Mouse (Mus musculus) brain, adult 2 months (tissue): ENCODE data around the gene Dpp7.

Experiments used
- DNase-seq: peaks from one replicate; pipeline ENCODE4 v3.0.0; 2011; ENCODE audit warnings: low read depth, low spot score

The Dpp7 gene

DNA sequence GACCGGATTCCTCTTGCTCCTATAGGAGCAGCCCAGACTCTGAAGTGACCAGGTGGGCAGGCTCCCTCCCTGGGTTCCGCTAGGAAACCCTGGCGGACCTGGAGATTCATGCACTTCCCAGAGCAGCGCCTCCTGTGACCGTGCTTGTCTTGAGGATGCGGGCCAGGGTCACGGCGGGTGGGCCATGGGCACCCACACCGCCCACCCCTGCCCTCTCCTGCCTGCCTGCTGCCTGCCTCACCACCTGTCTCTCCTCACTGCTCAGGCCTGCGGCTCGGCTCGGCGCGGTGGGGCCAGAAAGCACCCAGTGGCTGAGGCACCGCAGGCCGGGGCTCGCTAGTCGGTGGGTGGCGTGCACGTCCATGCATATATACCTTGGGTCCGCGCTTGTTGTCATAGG lies 45.2 kb downstream of the Dpp7 start:
- DNase-seq: no peak

DNA sequence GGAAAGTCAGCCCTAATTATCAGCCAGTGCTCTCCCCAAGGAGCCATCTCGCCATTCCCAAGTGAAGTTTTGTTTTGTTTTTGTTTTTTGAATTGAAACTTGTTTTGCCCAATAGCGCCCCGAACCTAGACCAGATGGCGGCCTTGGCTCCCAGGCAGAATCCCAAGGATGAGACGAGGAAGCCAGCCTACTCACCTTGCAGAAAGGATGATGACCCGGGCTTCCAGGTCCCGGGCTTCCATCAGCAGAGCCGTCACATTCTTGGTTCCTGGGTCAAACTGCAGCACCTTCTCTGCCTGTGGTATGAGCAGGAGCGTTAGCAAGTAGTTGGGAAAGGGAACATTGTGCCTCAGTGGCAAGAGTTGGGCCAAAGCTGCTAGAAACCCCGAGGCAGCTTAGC lies 46.0 kb downstream of the Dpp7 start:
- DNase-seq: no peak

DNA sequence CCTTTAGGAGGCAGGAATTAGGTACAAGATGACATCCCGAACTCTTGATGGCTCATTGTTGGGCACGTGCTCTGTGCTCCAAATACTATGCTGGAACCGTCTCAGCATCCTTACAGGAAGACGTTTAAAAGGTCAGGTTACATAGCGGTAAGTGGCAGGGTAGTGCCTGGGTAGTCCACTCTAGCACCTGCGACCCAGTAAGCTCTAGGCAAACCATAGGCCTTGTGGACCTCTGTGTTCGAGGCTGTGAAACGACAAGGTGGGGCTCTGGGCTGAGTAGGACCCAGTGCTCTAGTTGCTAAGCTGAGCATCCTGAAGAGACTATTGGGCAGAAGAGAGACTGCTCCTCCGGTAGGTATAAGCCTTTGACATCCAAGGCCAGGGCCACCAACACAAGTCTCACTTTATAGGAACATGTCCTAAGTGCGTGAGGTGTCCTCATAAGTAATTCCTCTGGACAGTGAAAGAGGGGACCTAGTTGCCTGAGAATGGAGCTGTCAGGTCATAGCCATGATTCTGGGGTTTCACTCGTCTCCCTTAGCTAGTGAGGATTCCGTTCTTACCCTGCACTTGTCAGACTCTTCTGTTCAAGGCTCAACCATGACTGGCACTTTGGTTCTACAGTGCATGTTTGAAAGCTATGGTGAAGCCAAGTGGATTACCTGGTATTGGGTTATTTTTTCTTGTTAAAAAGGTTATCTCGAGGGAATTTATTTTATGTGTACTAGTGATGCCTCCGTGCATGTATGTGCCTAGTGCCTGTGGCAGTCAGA lies 50.4 kb downstream of the Dpp7 start:
- no peak for DNase-seq

DNA sequence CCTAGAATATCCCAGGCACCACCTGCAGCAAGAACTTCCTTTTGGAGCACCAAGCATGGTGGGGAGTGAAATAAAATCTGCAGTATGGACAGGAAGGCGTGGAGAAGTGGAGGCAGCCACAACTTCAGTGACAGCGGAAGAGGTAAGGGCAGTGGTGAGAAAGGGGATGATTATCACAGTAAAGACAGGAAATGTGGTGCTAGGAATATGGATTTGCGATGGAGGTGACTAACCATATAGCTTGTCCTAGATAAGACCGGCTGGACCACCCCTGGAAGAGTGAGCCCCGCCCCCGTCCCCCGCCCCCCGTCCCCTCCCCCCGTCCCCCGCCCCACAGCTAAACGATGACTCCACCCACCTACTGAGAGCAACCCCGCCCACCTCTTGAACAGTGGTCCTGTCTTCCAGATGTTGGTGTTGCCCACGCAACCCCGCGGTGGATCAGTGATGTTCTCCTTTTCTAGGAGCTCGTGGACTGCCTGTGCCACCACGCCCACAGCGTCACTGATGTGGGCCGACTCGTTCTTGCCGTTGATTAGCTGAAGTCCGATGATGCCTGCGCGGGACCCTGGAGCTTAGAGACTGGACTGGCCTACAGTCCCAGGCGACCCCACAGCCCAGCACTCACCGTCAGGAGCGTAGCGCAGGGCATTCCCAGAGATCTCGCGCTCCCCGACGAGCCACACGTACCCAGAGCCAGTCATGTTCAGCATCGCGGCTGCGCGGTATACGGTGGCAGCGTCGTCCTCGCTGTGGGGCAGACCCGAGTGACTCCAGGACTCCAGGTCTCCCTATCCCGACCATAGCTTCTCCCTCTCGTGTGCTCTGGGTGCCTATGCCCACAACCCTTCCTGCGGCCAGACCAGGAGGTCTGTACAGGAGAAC lies 51.3 kb downstream of the Dpp7 start:
- peak; percentile 72 for DNase-seq

DNA sequence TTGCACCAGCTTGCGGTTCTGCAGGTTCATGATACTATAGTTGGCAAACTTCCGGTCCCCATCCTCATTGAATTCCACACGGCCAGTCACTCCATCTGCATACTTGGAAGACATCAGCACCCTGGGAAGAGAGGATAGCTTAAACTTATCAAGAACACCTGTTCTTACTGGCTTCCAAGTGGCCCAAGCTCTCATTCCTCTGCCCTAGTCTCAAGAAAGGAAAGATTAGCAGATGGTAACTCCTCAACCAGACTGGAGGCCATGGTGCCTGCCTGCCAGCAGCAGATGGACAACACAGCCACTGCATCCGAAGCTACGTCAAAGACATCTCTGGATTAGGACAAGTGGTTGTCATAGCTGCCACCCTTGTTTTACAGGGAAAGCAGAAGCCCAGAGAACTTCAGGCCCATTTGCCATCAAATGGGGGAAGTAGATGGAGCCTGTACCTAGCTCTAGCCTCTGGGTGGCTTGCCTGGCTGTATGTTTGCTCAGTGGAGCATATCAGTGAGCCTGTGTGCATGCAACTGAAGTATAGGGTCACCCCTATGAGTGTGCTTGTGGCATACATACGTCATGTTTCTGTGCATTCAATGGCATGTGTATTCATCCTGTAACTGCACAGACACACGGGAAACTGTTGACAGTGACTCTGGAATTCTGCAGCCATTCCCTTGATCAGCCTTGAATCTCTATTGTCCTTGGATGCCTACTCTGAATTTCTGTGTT lies 52.1 kb downstream of the Dpp7 start:
- peak; percentile 93 for DNase-seq

DNA sequence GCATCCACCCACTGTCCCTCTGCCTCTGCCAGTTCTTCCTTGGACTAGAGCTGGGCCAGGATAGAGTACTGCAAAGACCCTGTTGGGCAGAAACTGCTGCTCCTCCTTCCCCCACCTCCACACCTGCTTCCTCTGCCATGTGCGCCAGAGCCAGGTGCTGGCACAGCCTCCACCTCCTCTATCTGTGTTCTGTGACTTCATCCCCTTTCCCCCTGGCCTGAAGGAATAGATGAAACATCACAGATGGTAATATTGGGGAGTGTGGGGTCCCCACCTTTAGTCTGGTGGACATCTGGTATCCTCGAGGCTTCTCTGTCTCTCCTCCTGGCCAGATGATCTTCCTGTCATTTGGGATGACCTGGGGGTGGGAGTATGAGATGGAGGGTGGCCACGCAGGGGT lies 52.7 kb downstream of the Dpp7 start:
- DNase-seq: no peak
